Mouse (Mus musculus) neural tube, embryonic 14.5 days (tissue): ENCODE measurements around the gene Snd1. TPM values are rescaled to one million over a fixed set of nuclear protein-coding genes. Genes with fewer than 3 reads are reported as not detected.

ENCODE experiments used
- ATAC-seq: fragments of 200-750 bp; cut with Nextera tagmentation; 2 replicates; pipeline ENCODE4 v1.8.0; 2017; ENCODE audit warnings: low read depth, mild to moderate bottlenecking, moderate TSS enrichment, moderate library complexity
- H3K27ac ChIP-seq: fragments of 300-500 bp; sonication (generic); 2 replicates; pipeline ENCODE4 v1.5.1; 2014; ENCODE audit warnings: low read depth, mild to moderate bottlenecking, control low read depth, low read length, moderate library complexity, mixed read lengths
- H3K27me3 ChIP-seq: fragments of 300-500 bp; sonication (generic); 2 replicates; pipeline ENCODE4 v1.6.1; 2014; ENCODE audit warnings: low read length; ENCODE audit not compliant: control insufficient read depth, insufficient read depth
- H3K36me3 ChIP-seq: fragments of 300-500 bp; sonication (generic); 2 replicates; pipeline ENCODE4 v1.6.1; 2014; ENCODE audit warnings: low read length, mixed read lengths; ENCODE audit not compliant: control insufficient read depth, insufficient read depth
- H3K4me1 ChIP-seq: fragments of 300-500 bp; sonication (generic); 2 replicates; pipeline ENCODE4 v1.6.1; 2014; ENCODE audit warnings: low read length; ENCODE audit not compliant: control insufficient read depth, insufficient read depth
- H3K4me2 ChIP-seq: fragments of 300-500 bp; sonication (generic); 2 replicates; pipeline ENCODE4 v1.6.1; 2014; ENCODE audit warnings: mild to moderate bottlenecking, low read depth, low read length, control low read depth
- H3K4me3 ChIP-seq: fragments of 300-500 bp; sonication (generic); 2 replicates; pipeline ENCODE4 v1.5.1; 2014; ENCODE audit warnings: low read depth, low read length, control low read depth, mixed read lengths
- H3K9ac ChIP-seq: fragments of 300-500 bp; sonication (generic); replicated peaks from 2 replicates; pipeline ENCODE4 v1.6.1; 2014; ENCODE audit warnings: low read depth, mild to moderate bottlenecking, control low read depth, low read length, mixed read lengths
- H3K9me3 ChIP-seq: fragments of 300-500 bp; sonication (generic); 2 replicates; pipeline ENCODE4 v1.6.1; 2016; ENCODE audit warnings: low read length; ENCODE audit not compliant: control insufficient read depth
- WGBS: fragments of 180-500 bp; shearing (Covaris S2); extraction: QIAGEN DNeasy Blood & Tissue Kit; methylation state at CpG from one replicate; pipeline ENCODE4 v1.1.7; 2014; 5-methylcytosine and 5-hydroxymethylcytosine counted together
- polyA plus RNA-seq: library from polyadenylated mRNA; unstranded; fragments of >200 nt; fragmentation: Nextera tagmentation; extraction: Ambion mirVana; gene quantifications from 2 replicates; pipeline ENCODE4 v1.2.1, GENCODE M21; 2014

Snd1 gene
- polyA plus RNA-seq, 1 experiment from 2014 or later, result 73.8 TPM

GRCm38 (mm10) chr6:28842375-28843276, 367.7 kb downstream of the Snd1 start:
- H3K4me3 ChIP-seq, result no peak overlapping the region
- H3K27ac ChIP-seq, result peak overlapping the region; percentile 58; the same call in 1 of the 2 replicates
- no peaks in the 10 kb centered on the region for H3K9me3 ChIP-seq
- 0 out of 2 replicates have a peak, but pooled peaks cover 9% of the 10 kb centered on the region for H3K4me1 ChIP-seq
- H3K27me3 ChIP-seq, result no peaks in the 10 kb centered on the region
- no peak overlapping the region for H3K9ac ChIP-seq
- no peak overlapping the region for H3K4me2 ChIP-seq
- WGBS, result 25% methylated on average over 4 of the region's 4 CpGs
- ATAC-seq, result peak; percentile 86
- no peaks in the 10 kb centered on the region for H3K36me3 ChIP-seq

- H3K4me1 ChIP-seq, result peaks cover 24% of the 10 kb centered on the region
- WGBS, result 73% methylated on average over 4 of the region's 4 CpGs
Measured at GRCm38 (mm10) chr6:28845610-28846009, 370.7 kb downstream of the Snd1 start.

GRCm38 (mm10) chr6:28847616-28848015, 372.7 kb downstream of the Snd1 start:
- H3K4me3 ChIP-seq, result no peak overlapping the region
- no peak for ATAC-seq
- H3K9ac ChIP-seq, result no peak overlapping the region
- WGBS, result 70% methylated on average over 6 of the region's 6 CpGs
- peaks cover 18% of the 10 kb centered on the region for H3K4me1 ChIP-seq
- H3K9me3 ChIP-seq, result no peaks in the 10 kb centered on the region
- no peak overlapping the region for H3K27ac ChIP-seq
- H3K36me3 ChIP-seq, result no peaks in the 10 kb centered on the region
- H3K4me2 ChIP-seq, result no peak overlapping the region
- no peaks in the 10 kb centered on the region for H3K27me3 ChIP-seq

More at GRCm38 (mm10) chr6:28845610-28846009, 370.7 kb downstream of the Snd1 start:
- H3K9ac ChIP-seq, result no peak overlapping the region
- ATAC-seq, result no peak
- no peaks in the 10 kb centered on the region for H3K9me3 ChIP-seq
- H3K27ac ChIP-seq, result no peak overlapping the region
- no peaks in the 10 kb centered on the region for H3K27me3 ChIP-seq
- H3K4me3 ChIP-seq, result no peak overlapping the region
- no peak overlapping the region for H3K4me2 ChIP-seq
- H3K36me3 ChIP-seq, result no peaks in the 10 kb centered on the region

GRCm38 (mm10) chr6:28848285-28848794, 373.4 kb downstream of the Snd1 start:
- 0 out of 2 replicates have a peak overlapping the region, but pooled peaks have one; percentile 63 for H3K27ac ChIP-seq
- WGBS, result 46% methylated on average over 6 of the region's 6 CpGs
- no peak for ATAC-seq

GRCm38 (mm10) chr6:28848891-28849290, 374.0 kb downstream of the Snd1 start:
- no peaks in the 10 kb centered on the region for H3K36me3 ChIP-seq
- H3K9me3 ChIP-seq, result no peaks in the 10 kb centered on the region
- peaks cover 30% of the 10 kb centered on the region for H3K4me1 ChIP-seq
- H3K4me2 ChIP-seq, result no peak overlapping the region
- ATAC-seq, result no peak; the same call in 1 of the 2 replicates
- H3K27ac ChIP-seq, result peak overlapping the region; percentile 63
- no peaks in the 10 kb centered on the region for H3K27me3 ChIP-seq
- H3K9ac ChIP-seq, result no peak overlapping the region
- WGBS, result 44% methylated on average over 9 of the region's 9 CpGs
- H3K4me3 ChIP-seq, result no peak overlapping the region

More at GRCm38 (mm10) chr6:28848285-28848794, 373.4 kb downstream of the Snd1 start:
- Histone ChIP-seq H3K27me3 (no peaks in the 10 kb centered on the region), H3K36me3 (no peaks in the 10 kb centered on the region), H3K4me3 (no peak overlapping the region), H3K9me3 (no peaks in the 10 kb centered on the region), H3K9ac (no peak overlapping the region), H3K4me1 (peaks cover 25% of the 10 kb centered on the region), H3K4me2 (no peak overlapping the region)

- H3K9me3 ChIP-seq, result no peaks in the 10 kb centered on the region
- no peak overlapping the region for H3K4me2 ChIP-seq
- 60% methylated on average over 3 of the region's 3 CpGs for WGBS
- H3K27me3 ChIP-seq, result no peaks in the 10 kb centered on the region
- H3K36me3 ChIP-seq, result no peaks in the 10 kb centered on the region
- peaks cover 34% of the 10 kb centered on the region for H3K4me1 ChIP-seq
- H3K4me3 ChIP-seq, result no peak overlapping the region
- peak overlapping the region; percentile 63 for H3K27ac ChIP-seq
- 0 out of 2 replicates have a peak overlapping the region, but pooled peaks have one; percentile 17 for H3K9ac ChIP-seq
- peak; percentile 16; the same call in 1 of the 2 replicates for ATAC-seq
Measured at GRCm38 (mm10) chr6:28849317-28849716, 374.4 kb downstream of the Snd1 start.

- WGBS, result 77% methylated on average over 9 of the region's 9 CpGs
- no peaks in the 10 kb centered on the region for H3K36me3 ChIP-seq
- H3K9ac ChIP-seq, result no peak overlapping the region
- no peak for ATAC-seq
- no peaks in the 10 kb centered on the region for H3K27me3 ChIP-seq
- no peak overlapping the region for H3K27ac ChIP-seq
- H3K4me1 ChIP-seq, result peaks cover 39% of the 10 kb centered on the region
- H3K9me3 ChIP-seq, result no peaks in the 10 kb centered on the region
- no peak overlapping the region for H3K4me2 ChIP-seq
- H3K4me3 ChIP-seq, result no peak overlapping the region
Measured at GRCm38 (mm10) chr6:28850326-28850900, 375.5 kb downstream of the Snd1 start.

- Histone ChIP-seq H3K4me2 (no peak overlapping the region), H3K36me3 (no peaks in the 10 kb centered on the region), H3K27ac (no peak overlapping the region), H3K9me3 (no peaks in the 10 kb centered on the region), H3K27me3 (no peaks in the 10 kb centered on the region), H3K4me1 (peaks cover 39% of the 10 kb centered on the region), H3K4me3 (no peak overlapping the region), H3K9ac (0 out of 2 replicates have a peak overlapping the region, but pooled peaks have one; percentile 21)
- ATAC-seq, result no peak
- 44% methylated on average over 7 of the region's 7 CpGs for WGBS
Measured at GRCm38 (mm10) chr6:28852342-28852741, 377.4 kb downstream of the Snd1 start.
